Mouse (Mus musculus): ENCODE data around the gene Sult2b1.

DNA sequence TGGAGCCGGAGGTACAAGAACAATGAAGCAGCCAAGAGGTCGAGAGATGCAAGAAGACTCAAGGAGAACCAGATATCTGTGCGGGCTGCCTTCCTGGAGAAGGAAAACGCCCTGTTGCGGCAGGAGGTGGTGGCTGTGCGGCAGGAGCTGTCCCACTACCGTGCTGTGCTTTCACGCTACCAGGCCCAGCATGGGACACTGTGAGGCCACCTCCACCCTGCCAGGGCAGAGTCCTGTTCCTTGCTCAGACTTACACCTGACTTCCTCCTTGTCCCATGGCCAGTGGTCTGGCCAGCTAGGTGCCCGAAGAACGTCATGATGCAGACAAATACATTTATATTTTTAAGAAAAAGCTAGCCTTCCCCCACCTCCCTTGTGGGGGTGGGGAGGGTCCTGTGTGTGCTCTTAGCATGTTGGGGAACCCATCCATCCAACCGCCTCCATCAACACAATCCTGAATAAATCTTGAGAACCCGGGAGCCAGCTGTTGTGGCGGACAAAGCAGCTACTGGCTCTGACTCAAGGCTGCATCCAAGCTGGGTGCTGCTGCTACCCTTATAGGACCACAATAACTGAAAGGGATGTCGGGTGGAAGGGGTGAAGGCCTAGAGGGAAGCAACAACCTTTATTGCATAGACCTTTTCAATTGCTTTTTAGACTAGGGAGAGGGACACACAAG lies 74.7 kb downstream of the Sult2b1 start:
- TF ChIP-seq RAD21 (IDR thresholded peaks at IDR 0.05; ENCODE audit: low read depth, low read length) = no peak
- no peak for TF ChIP-seq CTCF (conservative IDR thresholded peaks at IDR 0.05 in 1 of 2, IDR thresholded peaks at IDR 0.05 in 1 of 2; ENCODE audit: low read depth in 2 of 2, low read length in 2 of 2)
- TF ChIP-seq SMC3 (IDR thresholded peaks at IDR 0.05; ENCODE audit: low read depth, low read length) = no peak

Measured in CH12.LX (cell line).